Mouse (Mus musculus): ENCODE measurements around the gene 0610010K14Rik. TPM values are rescaled to one million over a fixed set of nuclear protein-coding genes. Genes with fewer than 3 reads are reported as not detected.

The 0610010K14Rik gene
- polyA plus RNA-seq, 1 experiment from 2014 or later, result 173 TPM

- Histone ChIP-seq H3K9me3 (no peaks in the 10 kb centered on the region), H3K4me1 (0 out of 2 replicates have a peak, but pooled peaks cover 11% of the 10 kb centered on the region), H3K4me3 (no peak overlapping the region), H3K27me3 (replicated peaks) (peaks cover 49% of the 10 kb centered on the region), H3K36me3 (replicated peaks) (no peaks in the 10 kb centered on the region), H3K4me2 (peak overlapping the region; percentile 38; the same call in 1 of the 2 replicates), H3K27ac (no peak overlapping the region), H3K9ac (no peak overlapping the region)
- WGBS, result 6% methylated on average over 18 of the region's 18 CpGs
- no peak for ATAC-seq (replicated peaks)
Measured at GRCm38 (mm10) chr11:70254337-70254736, 16.6 kb upstream of the 0610010K14Rik start.

DNA sequence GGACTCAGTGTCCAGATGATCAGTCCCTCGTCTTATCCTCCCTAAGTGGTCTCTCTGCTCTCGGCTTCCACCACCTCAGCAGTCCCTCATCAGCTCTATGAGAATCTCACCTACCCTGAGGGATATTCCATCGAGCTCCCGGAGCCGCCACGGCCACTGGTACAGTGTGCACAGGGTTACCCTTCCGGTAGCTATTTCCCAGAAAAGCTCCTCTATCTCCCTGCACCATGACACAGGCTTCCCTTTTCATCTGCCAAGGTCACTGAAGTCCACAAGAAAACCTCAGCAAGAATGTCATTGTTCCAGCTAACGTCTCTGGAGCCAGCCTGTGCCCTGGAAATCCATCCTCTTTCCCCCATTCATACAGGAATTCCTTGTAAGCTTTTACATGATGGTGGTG lies 14.1 kb upstream of the 0610010K14Rik start:
- no peak for ATAC-seq (replicated peaks)
- Histone ChIP-seq H3K36me3 (replicated peaks) (no peaks in the 10 kb centered on the region), H3K9me3 (no peaks in the 10 kb centered on the region), H3K4me2 (no peak overlapping the region), H3K4me1 (0 out of 2 replicates have a peak, but pooled peaks cover 11% of the 10 kb centered on the region), H3K27me3 (replicated peaks) (peaks cover 49% of the 10 kb centered on the region), H3K4me3 (no peak overlapping the region), H3K27ac (no peak overlapping the region), H3K9ac (no peak overlapping the region)
- 81% methylated on average over 8 of the region's 8 CpGs for WGBS

DNA sequence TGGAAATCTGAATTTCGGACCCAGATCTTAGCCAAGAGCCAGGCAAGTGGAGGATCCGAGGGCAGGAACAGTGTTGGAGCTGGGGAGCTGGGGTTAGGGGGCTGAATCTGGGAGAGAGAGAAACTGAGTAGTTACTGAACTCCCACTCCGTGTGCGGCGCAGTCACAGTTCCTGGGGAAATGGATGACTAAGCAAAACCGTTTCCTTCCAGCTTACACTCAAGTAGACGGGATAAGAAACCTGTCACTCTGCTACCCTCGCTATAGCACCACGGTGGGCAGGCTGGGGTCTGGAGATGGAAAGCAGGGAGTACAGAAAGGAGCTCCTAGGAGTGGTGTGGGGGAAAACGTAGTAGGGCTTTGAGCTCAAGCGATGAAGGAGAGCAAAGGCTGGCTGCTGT lies 12.4 kb upstream of the 0610010K14Rik start:
- H3K4me1 ChIP-seq, result 0 out of 2 replicates have a peak, but pooled peaks cover 10% of the 10 kb centered on the region
- H3K36me3 ChIP-seq (replicated peaks), result no peaks in the 10 kb centered on the region
- no peak for ATAC-seq (replicated peaks)
- no peak overlapping the region for H3K4me3 ChIP-seq
- no peak overlapping the region for H3K27ac ChIP-seq
- no peaks in the 10 kb centered on the region for H3K9me3 ChIP-seq
- peaks cover 44% of the 10 kb centered on the region for H3K27me3 ChIP-seq (replicated peaks)
- WGBS, result 78% methylated on average over 11 of the region's 11 CpGs
- no peak overlapping the region for H3K9ac ChIP-seq
- no peak overlapping the region for H3K4me2 ChIP-seq

- no peak for ATAC-seq (replicated peaks)
- Histone ChIP-seq H3K4me2 (no peak overlapping the region), H3K9me3 (no peaks in the 10 kb centered on the region), H3K4me1 (no peaks in the 10 kb centered on the region), H3K27ac (no peak overlapping the region), H3K27me3 (replicated peaks) (peaks cover 21% of the 10 kb centered on the region), H3K4me3 (no peak overlapping the region), H3K9ac (no peak overlapping the region), H3K36me3 (replicated peaks) (no peaks in the 10 kb centered on the region)
- WGBS, result 44% methylated on average over 9 of the region's 9 CpGs
Measured at GRCm38 (mm10) chr11:70247136-70247845, 9.6 kb upstream of the 0610010K14Rik start.

DNA sequence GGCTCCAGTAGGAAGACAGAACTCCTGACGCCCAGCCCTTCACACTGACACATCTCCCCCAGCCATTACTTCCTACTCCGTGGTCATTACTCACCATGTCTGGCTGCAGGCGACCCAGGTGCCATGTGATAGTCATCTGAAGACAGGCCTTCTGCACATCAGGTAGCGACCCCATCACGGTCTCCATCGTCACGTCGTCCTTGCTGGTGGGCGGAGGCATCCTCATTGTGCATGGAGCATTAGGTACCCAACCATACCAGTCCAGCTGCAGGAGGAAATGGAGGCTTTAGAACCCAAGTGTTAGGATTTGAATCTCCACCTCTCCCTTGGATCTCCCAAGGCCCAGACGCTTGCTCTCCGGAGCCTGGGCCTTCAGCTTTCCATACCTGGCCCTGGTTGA lies 4.9 kb upstream of the 0610010K14Rik start:
- no peak overlapping the region for H3K27ac ChIP-seq
- no peak overlapping the region for H3K9ac ChIP-seq
- H3K4me2 ChIP-seq, result no peak overlapping the region
- no peaks in the 10 kb centered on the region for H3K36me3 ChIP-seq (replicated peaks)
- H3K27me3 ChIP-seq (replicated peaks), result peaks cover 5% of the 10 kb centered on the region
- H3K4me1 ChIP-seq, result peaks cover 19% of the 10 kb centered on the region
- ATAC-seq (replicated peaks), result no peak
- H3K4me3 ChIP-seq, result no peak overlapping the region
- 67% methylated on average over 11 of the region's 11 CpGs for WGBS
- no peaks in the 10 kb centered on the region for H3K9me3 ChIP-seq

DNA sequence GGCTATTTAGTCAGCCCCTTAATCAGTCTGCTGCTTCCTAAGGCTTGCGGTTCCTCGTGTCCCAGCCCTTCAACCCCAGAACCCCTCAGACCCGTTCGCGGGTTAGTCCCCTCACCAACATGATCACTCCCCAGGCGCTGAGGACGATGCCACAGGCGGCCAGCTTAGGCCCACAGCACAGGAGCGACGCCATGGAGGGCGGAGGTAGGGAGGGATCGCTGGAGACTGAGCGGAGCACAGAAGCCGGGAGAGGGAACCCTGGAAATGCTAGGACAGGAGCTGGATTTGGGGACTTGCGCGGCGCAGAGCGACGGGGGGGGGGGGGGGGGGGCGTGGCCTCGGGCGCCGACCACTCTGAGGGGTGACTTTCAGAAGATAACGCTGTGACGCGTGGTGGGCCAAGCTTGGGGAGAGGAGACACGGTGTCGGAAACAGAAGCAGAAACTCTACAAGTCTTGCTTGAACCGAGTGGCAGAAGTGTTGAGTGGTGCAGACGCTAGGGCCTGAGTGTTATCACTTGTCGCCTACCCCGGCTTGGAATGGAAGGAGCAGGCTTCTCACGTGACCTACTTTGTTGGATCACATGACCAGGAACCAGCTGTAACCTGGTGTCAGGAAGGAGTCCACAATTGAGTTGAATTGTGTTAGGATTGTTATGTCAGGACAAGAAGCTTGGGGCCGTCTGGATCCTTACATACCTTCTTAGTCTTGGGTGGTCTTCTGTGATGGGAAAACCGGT lies 2.0 kb upstream of the 0610010K14Rik start, which contains the start of the genes Gm21988 and Rnasek:
Gene Gm21988, minus strand, starts transcription at position 290 of the 739 bp plus-strand sequence.
Gene Rnasek, minus strand, starts transcription at position 302 of the 739 bp plus-strand sequence.
- H3K36me3 ChIP-seq (replicated peaks), result peaks cover 5% of the 10 kb centered on the region; the same call in 1 of the 2 replicates
- H3K27ac ChIP-seq, result peak within 1 kb of the TSS; percentile 93
- peak within 1 kb of the TSS; percentile 97 for H3K9ac ChIP-seq
- peak; percentile 49 for ATAC-seq (replicated peaks)
- peaks cover 2% of the 10 kb centered on the region; the same call in 1 of the 2 replicates for H3K27me3 ChIP-seq (replicated peaks)
- H3K9me3 ChIP-seq, result no peaks in the 10 kb centered on the region
- H3K4me3 ChIP-seq, result peak within 1 kb of the TSS; percentile 96
- peaks cover 29% of the 10 kb centered on the region for H3K4me1 ChIP-seq
- under 1% methylated on average over 28 of the region's 35 CpGs for WGBS
- H3K4me2 ChIP-seq, result peak within 1 kb of the TSS; percentile 92

DNA sequence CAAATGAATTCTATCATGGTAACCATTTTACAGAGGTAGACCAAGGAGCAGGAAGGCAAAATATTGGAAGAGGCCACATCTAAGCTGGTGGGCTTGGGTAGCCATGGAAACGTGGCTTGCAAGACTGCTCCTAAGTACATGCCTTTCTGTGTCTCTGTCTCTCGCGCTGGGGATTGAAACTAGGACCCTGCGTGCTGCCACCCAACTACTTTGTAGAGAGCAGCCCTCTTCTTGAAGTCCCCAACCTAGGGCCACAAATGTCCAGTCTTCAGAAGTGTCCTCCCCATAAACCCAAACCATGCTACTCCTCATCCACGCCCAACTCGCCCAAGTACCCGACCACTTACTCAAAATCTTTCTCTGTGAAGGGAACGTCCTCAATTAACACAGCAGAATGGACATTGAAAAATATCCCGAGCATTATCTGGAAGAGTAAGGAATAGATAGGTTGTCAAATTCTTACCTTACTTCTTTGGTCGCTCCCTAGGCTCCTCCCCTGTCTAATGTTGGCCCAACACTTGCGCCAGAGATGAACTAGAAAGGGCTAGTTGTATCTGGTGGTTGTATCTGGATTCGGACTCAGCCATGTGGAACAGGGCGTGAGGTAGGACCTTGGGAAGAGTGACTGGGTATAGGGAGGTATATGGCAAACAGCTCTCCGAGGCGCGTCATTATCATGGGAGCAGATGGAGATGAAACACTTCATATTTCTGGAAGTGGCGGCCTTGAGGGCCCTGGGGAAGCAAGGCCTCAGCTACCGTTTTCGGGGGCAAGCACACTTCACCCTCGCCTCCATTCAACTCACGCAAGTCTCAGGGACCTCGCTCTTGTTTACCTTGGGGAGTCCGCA lies 1.1 kb upstream of the 0610010K14Rik start:
- 11% methylated on average over 23 of the region's 23 CpGs for WGBS
- H3K4me2 ChIP-seq, result peak overlapping the region; percentile 92
- H3K27ac ChIP-seq, result peak overlapping the region; percentile 93
- H3K9me3 ChIP-seq, result no peaks in the 10 kb centered on the region
- H3K4me3 ChIP-seq, result peak overlapping the region; percentile 96
- H3K36me3 ChIP-seq (replicated peaks), result peaks cover 8% of the 10 kb centered on the region; the same call in 1 of the 2 replicates
- H3K9ac ChIP-seq, result peak overlapping the region; percentile 97
- H3K27me3 ChIP-seq (replicated peaks), result no peaks in the 10 kb centered on the region
- no peak for ATAC-seq (replicated peaks)
- peaks cover 29% of the 10 kb centered on the region for H3K4me1 ChIP-seq

DNA sequence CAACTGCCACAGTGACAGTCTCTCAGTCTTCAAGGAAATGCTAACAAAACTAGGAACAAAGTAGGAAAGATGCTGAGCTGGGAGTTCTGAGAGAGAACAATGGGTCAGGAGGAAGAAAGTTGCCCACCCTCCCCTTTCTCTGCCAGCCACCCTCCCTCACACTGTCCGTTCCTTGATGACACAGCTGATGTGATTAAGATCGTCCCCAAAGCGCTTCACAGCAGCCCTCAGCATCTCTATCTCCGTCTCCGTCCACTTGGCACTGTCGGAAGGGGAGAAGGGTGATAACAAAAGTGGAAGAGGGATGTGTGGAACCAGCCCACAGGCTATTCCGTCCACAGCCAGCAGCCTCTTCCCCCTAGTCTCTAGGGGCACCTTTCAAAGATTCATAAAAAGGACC lies 997 bp downstream of the 0610010K14Rik start:
- no peaks in the 10 kb centered on the region for H3K27me3 ChIP-seq (replicated peaks)
- peak overlapping the region; percentile 93 for H3K27ac ChIP-seq
- peak overlapping the region; percentile 92 for H3K4me2 ChIP-seq
- peak overlapping the region; percentile 96 for H3K4me3 ChIP-seq
- no peaks in the 10 kb centered on the region for H3K9me3 ChIP-seq
- H3K36me3 ChIP-seq (replicated peaks), result peaks cover 8% of the 10 kb centered on the region; the same call in 1 of the 2 replicates
- no peak for ATAC-seq (replicated peaks)
- H3K9ac ChIP-seq, result peak overlapping the region; percentile 70
- H3K4me1 ChIP-seq, result peaks cover 33% of the 10 kb centered on the region
- WGBS, result 30% methylated on average over 7 of the region's 7 CpGs

GRCm38 (mm10) chr11:70235254-70235900 lies 2.3 kb downstream of the 0610010K14Rik start:
- Histone ChIP-seq H3K9me3 (no peaks in the 10 kb centered on the region), H3K4me1 (peaks cover 29% of the 10 kb centered on the region), H3K27ac (no peak overlapping the region), H3K27me3 (replicated peaks) (peaks cover 4% of the 10 kb centered on the region), H3K4me2 (no peak overlapping the region), H3K9ac (no peak overlapping the region), H3K36me3 (replicated peaks) (peaks cover 8% of the 10 kb centered on the region; the same call in 1 of the 2 replicates), H3K4me3 (no peak overlapping the region)
- 91% methylated on average over 12 of the region's 12 CpGs for WGBS
- ATAC-seq (replicated peaks), result no peak

DNA sequence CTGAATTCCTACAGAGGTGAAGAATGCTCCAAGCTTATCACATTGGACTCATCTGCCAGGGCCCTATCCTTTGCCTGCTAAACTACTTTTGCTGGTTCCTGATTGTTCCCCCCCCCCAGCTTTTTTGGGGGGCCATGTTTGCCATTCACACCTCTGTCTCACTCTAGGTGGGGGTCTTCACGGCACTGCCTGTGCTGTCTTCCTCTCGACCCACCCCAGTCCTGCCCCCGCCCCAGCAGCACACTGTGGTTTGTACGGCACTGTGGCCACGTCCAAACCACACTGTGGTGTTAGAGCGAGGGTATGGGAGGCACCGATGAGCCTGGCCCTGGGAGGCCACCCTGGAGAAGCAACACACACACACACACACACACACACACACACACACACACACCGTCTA lies 3.2 kb downstream of the 0610010K14Rik start:
- H3K9ac ChIP-seq, result no peak overlapping the region
- peaks cover 13% of the 10 kb centered on the region for H3K27me3 ChIP-seq (replicated peaks)
- 92% methylated on average over 8 of the region's 8 CpGs for WGBS
- H3K4me1 ChIP-seq, result peaks cover 31% of the 10 kb centered on the region
- no peak overlapping the region for H3K27ac ChIP-seq
- peaks cover 8% of the 10 kb centered on the region; the same call in 1 of the 2 replicates for H3K36me3 ChIP-seq (replicated peaks)
- H3K9me3 ChIP-seq, result no peaks in the 10 kb centered on the region
- no peak overlapping the region for H3K4me2 ChIP-seq
- no peak overlapping the region for H3K4me3 ChIP-seq
- ATAC-seq (replicated peaks), result no peak

GRCm38 (mm10) chr11:70234037-70234436 lies 3.7 kb downstream of the 0610010K14Rik start:
- Histone ChIP-seq H3K27ac (no peak overlapping the region), H3K9me3 (no peaks in the 10 kb centered on the region), H3K9ac (no peak overlapping the region), H3K4me3 (no peak overlapping the region), H3K36me3 (replicated peaks) (peaks cover 8% of the 10 kb centered on the region; the same call in 1 of the 2 replicates), H3K27me3 (replicated peaks) (peaks cover 17% of the 10 kb centered on the region), H3K4me1 (peaks cover 33% of the 10 kb centered on the region), H3K4me2 (no peak overlapping the region)
- no peak for ATAC-seq (replicated peaks)
- WGBS, result 58% methylated on average over 5 of the region's 5 CpGs
